Mouse (Mus musculus) heart, embryonic 16.5 days (tissue): ENCODE data around the gene Fkbp5. TPM values are rescaled to one million over a fixed set of nuclear protein-coding genes. Genes with fewer than 3 reads are reported as not detected.

Experiments
- ATAC-seq: fragments of 200-750 bp; cut with Nextera tagmentation; replicated peaks from 2 replicates; pipeline ENCODE4 v1.8.0; 2017; ENCODE audit warnings: moderate number of reproducible peaks; ENCODE audit not compliant: insufficient read depth, low FRiP score; ENCODE audit errors: extremely low read depth
- H3K27ac ChIP-seq: fragments of 300-500 bp; sonication (generic); 2 replicates; pipeline ENCODE4 v1.5.1; 2014; ENCODE audit warnings: mild to moderate bottlenecking, low read length, control low read depth, moderate library complexity
- H3K27me3 ChIP-seq: fragments of 300-500 bp; sonication (generic); 2 replicates; pipeline ENCODE4 v1.6.1; 2014; ENCODE audit warnings: low read length, mixed read lengths; ENCODE audit not compliant: control insufficient read depth, insufficient read depth
- H3K36me3 ChIP-seq: fragments of 300-500 bp; sonication (generic); 2 replicates; pipeline ENCODE4 v1.6.1; 2014; ENCODE audit not compliant: control insufficient read depth, insufficient read depth
- H3K4me1 ChIP-seq: fragments of 300-500 bp; sonication (generic); 2 replicates; pipeline ENCODE4 v1.6.1; 2014; ENCODE audit warnings: low read length, mixed read lengths; ENCODE audit not compliant: control insufficient read depth, insufficient read depth
- H3K4me2 ChIP-seq: fragments of 300-500 bp; sonication (generic); 2 replicates; pipeline ENCODE4 v1.6.1; 2014; ENCODE audit warnings: low read depth, mild to moderate bottlenecking, control low read depth, low read length
- H3K4me3 ChIP-seq: fragments of 300-500 bp; sonication (generic); 2 replicates; pipeline ENCODE4 v1.5.1; 2014; ENCODE audit warnings: mild to moderate bottlenecking, control low read depth, low read length
- H3K9ac ChIP-seq: fragments of 300-500 bp; sonication (generic); 2 replicates; pipeline ENCODE4 v1.6.1; 2014; ENCODE audit warnings: low read length, control low read depth
- H3K9me3 ChIP-seq: fragments of 300-500 bp; sonication (generic); replicated peaks from 2 replicates; pipeline ENCODE4 v1.6.1; 2016; ENCODE audit warnings: low read length; ENCODE audit not compliant: control insufficient read depth
- WGBS: fragments of 180-500 bp; shearing (Covaris S2); extraction: QIAGEN DNeasy Blood & Tissue Kit; methylation state at CpG from one replicate; pipeline ENCODE4 v1.1.7; 2014; 5-methylcytosine and 5-hydroxymethylcytosine counted together
- polyA plus RNA-seq: library from polyadenylated mRNA; unstranded; fragments of >200 nt; fragmentation: Nextera tagmentation; extraction: Ambion mirVana; gene quantifications from 2 replicates; pipeline ENCODE4 v1.2.1, GENCODE M21; 2015

Fkbp5 gene
- polyA plus RNA-seq, 1 experiment from 2014 or later: 54.5 TPM

DNA sequence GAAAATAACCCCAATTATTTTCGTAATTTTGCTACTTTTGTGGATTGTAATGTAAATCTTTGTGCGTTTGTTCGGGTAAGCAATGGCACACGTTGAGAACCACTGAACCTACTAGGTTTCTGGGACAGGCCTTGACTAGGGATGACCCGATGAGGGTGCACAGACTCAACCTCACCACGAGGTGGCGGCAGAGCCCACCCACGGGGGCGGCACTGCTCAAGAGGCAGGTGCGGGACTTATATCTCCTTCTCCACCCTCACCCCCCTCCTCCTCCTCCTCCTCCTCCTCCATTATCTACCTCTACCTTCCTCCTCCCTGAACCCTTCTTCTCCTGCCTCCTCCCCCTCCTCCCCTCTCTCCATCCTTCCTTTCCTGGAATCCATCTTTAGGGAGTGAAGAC is 143.5 kb downstream of the Fkbp5 start:
- no peak overlapping the region for H3K4me2 ChIP-seq
- no peak for ATAC-seq
- no peaks in the 10 kb centered on the region for H3K9me3 ChIP-seq
- no peaks in the 10 kb centered on the region; the same call in 1 of the 2 replicates for H3K4me1 ChIP-seq
- H3K27ac ChIP-seq: no peak overlapping the region
- no peaks in the 10 kb centered on the region for H3K36me3 ChIP-seq
- no peak overlapping the region for H3K4me3 ChIP-seq
- no peak overlapping the region for H3K9ac ChIP-seq
- WGBS: 17% methylated on average over 10 of the region's 10 CpGs
- H3K27me3 ChIP-seq: peaks cover 25% of the 10 kb centered on the region

DNA sequence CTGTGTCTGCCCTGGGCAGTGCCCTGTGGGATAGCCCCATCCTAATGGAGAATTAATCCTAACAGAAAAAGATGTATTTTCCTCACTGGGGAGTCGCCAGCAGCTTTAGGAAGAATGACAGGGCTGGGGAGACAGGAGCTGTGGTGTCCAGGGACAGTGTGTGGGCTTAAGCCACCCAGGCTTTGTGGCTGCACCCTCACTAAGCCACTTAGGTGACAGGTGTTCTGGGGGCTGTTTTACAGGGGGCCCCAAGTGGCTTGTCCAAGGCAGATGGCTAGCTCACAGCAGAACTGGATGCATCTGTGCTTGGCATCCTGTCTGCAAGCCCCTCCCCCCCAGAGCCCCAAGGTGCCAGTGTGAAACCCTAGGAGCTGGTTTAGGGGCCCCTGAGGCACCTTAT is 145.4 kb downstream of the Fkbp5 start:
- Histone ChIP-seq H3K4me2 (no peak overlapping the region), H3K27me3 (peaks cover 22% of the 10 kb centered on the region), H3K27ac (no peak overlapping the region), H3K36me3 (no peaks in the 10 kb centered on the region), H3K9me3 (no peaks in the 10 kb centered on the region), H3K9ac (no peak overlapping the region), H3K4me1 (peaks cover 2% of the 10 kb centered on the region; the same call in 1 of the 2 replicates), H3K4me3 (no peak overlapping the region)
- WGBS: 82% methylated on average over 1 of the region's 1 CpGs
- no peak for ATAC-seq

DNA sequence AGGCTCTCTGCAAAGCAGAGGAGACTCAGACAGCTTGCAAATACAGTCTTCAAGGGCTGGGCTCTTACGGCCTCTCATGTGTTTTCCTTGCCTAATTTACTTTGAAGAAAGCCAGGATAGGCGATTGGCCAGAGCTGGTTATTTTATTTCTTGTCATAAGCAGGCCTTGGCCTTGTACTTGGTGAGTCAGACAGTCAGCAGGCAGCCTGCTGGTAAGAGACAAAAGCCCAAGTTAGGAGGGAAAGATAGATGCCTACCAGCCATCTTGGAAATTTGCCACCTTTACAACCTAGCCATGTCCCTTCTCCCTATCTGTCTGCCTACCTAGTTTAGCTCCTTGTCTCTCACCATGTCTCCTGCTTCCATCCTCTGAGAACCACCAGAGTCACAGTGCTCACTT is 146.0 kb downstream of the Fkbp5 start:
- Histone ChIP-seq H3K27me3 (peaks cover 19% of the 10 kb centered on the region), H3K9me3 (no peaks in the 10 kb centered on the region), H3K9ac (no peak overlapping the region), H3K27ac (no peak overlapping the region), H3K36me3 (no peaks in the 10 kb centered on the region), H3K4me3 (no peak overlapping the region), H3K4me2 (no peak overlapping the region), H3K4me1 (peaks cover 2% of the 10 kb centered on the region; the same call in 1 of the 2 replicates)
- WGBS: 64% methylated on average over 2 of the region's 2 CpGs
- no peak for ATAC-seq

DNA sequence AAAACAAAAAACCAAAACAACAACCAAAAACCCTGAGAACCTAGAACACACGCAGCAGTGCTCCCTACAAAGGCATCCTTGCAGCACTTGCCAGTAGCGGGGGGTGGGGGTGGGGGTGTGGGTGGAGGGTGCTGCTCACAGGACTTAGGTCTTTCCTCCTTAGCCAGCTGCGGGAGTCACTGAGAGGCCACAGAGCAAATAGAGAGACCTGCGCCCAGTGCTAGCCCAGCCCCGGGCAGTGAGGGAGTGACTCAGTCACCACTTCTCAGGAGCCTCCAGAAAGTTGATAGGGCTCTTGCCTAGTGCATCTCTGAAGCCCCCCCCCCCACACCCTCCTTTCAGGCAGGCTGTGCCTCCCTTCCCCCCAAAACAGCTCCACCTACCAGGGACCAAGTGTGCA is 148.3 kb downstream of the Fkbp5 start:
- Histone ChIP-seq H3K27ac (no peak overlapping the region), H3K27me3 (peaks cover 20% of the 10 kb centered on the region), H3K4me3 (no peak overlapping the region), H3K4me1 (peaks cover 6% of the 10 kb centered on the region), H3K9ac (no peak overlapping the region), H3K36me3 (no peaks in the 10 kb centered on the region), H3K4me2 (no peak overlapping the region), H3K9me3 (no peaks in the 10 kb centered on the region)
- ATAC-seq: no peak
- WGBS: 58% methylated on average over 5 of the region's 5 CpGs

DNA sequence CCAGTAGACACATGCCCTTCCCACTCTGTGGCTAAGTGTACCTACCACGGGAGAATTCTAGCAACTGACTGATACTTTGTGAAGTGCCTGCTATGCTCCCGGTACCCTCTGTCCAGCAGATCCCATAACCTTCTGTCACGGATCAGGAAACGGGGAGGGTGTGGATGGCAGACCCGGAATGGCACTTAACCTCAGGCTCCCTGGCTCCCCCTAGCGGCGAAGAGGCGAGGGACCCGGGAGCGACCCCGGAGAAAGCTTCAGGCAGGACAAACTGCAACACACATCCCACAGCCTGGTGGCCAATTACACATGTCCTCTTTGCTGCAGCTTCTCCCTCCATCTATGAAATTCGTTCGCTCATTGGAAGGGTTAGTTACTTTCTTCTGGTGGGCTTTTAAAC is 148.9 kb downstream of the Fkbp5 start:
- Histone ChIP-seq H3K4me1 (peaks cover 12% of the 10 kb centered on the region), H3K9me3 (no peaks in the 10 kb centered on the region), H3K9ac (no peak overlapping the region), H3K36me3 (no peaks in the 10 kb centered on the region), H3K27me3 (peaks cover 24% of the 10 kb centered on the region), H3K4me3 (no peak overlapping the region), H3K4me2 (peak overlapping the region; percentile 34; the same call in 1 of the 2 replicates), H3K27ac (no peak overlapping the region)
- no peak for ATAC-seq
- 5% methylated on average over 13 of the region's 13 CpGs for WGBS

DNA sequence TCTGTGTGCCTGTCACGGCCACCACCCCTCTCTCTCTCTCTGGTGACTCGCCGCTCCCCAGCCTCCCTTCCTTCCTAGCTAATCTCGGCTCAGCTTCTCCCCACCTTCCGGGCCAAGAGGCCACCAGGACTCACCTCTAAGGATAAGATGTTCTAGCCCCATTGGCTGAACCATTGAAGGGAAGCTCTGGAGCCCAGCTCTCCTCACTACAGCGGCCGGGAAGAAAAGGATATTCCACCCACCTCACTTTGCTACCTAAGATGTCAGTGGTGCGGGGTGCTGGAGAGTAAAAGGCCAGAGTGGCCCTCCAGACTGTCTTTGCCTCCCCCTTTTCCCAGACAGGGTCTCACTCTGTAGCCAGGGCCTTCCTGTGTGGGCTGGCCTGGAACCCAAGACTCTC is 152.2 kb downstream of the Fkbp5 start, which contains the start of gene Tulp1:
TSS of gene Tulp1 (minus strand) at position 101 of the 400 bp plus-strand sequence.
- Histone ChIP-seq H3K4me1 (peaks cover 17% of the 10 kb centered on the region), H3K9ac (peak within 1 kb of the TSS; percentile 50; the same call in 1 of the 2 replicates), H3K27me3 (peaks cover 38% of the 10 kb centered on the region), H3K4me2 (peak within 1 kb of the TSS; percentile 58), H3K4me3 (peak within 1 kb of the TSS; percentile 36), H3K27ac (no peak within 1 kb of the TSS), H3K9me3 (no peaks in the 10 kb centered on the region), H3K36me3 (no peaks in the 10 kb centered on the region)
- ATAC-seq: no peak
- 36% methylated on average over 8 of the region's 8 CpGs for WGBS

DNA sequence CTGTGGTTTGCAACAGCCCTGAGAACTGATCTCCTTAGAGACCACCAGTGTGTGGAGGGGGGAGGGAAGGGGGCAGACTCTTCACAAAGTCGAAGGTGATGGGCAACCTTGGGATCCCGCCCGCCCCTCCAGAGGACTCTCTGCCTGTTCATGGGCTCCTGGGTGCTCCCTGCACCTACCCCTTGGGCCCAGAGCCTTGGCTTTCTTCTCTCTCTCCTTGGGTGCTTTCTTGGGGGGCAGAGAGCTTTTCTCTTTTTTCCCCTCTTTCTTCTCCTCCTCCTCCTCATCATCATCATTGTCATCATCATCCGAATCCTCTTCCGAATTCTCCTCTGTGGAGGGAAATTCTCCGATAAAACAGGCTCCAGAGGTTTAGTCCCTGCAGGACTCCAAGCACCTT is 153.8 kb downstream of the Fkbp5 start:
- Histone ChIP-seq H3K27me3 (peaks cover 50% of the 10 kb centered on the region), H3K4me2 (peak overlapping the region; percentile 61), H3K9ac (no peak overlapping the region), H3K4me3 (peak overlapping the region; percentile 36), H3K36me3 (no peaks in the 10 kb centered on the region), H3K4me1 (peaks cover 17% of the 10 kb centered on the region), H3K9me3 (no peaks in the 10 kb centered on the region), H3K27ac (no peak overlapping the region)
- 29% methylated on average over 6 of the region's 6 CpGs for WGBS
- ATAC-seq: no peak

DNA sequence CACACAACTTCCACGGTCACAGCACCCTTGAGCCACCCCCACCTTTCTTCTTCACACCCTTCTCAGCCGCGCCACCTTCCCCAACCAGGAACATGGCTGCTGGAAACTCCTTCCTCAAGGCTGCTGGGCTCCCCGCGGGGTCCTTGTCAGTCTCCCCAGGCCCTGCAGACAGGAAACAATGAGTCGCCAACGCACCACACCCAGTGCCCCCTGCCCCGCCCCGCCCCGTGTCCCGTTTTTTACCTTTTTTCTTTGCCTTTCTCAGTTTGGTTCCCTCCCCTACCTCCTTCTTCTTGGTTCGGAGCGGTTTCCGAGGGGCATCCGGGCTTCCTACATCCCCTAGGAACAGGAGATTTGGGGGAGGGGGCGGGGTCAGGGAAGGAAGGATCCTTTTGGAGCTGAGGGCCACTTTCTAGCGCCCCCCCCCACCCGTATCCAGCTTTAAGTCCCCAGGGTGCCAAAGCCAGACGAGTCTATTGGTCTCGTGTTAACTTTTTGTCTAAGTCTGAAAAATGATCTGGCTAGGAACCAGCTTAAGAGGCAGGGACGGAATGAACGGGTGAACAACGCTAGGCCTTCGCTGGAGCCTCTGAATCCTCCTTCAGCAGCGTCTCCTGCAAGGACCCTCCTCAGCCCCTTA is 154.6 kb downstream of the Fkbp5 start:
- Histone ChIP-seq H3K4me3 (peak overlapping the region; percentile 44), H3K9me3 (no peaks in the 10 kb centered on the region), H3K27ac (no peak overlapping the region), H3K9ac (peak overlapping the region; percentile 53), H3K4me1 (peaks cover 15% of the 10 kb centered on the region), H3K27me3 (peaks cover 54% of the 10 kb centered on the region), H3K36me3 (no peaks in the 10 kb centered on the region), H3K4me2 (peak overlapping the region; percentile 61)
- WGBS: 4% methylated on average over 25 of the region's 25 CpGs
- ATAC-seq: no peak

DNA sequence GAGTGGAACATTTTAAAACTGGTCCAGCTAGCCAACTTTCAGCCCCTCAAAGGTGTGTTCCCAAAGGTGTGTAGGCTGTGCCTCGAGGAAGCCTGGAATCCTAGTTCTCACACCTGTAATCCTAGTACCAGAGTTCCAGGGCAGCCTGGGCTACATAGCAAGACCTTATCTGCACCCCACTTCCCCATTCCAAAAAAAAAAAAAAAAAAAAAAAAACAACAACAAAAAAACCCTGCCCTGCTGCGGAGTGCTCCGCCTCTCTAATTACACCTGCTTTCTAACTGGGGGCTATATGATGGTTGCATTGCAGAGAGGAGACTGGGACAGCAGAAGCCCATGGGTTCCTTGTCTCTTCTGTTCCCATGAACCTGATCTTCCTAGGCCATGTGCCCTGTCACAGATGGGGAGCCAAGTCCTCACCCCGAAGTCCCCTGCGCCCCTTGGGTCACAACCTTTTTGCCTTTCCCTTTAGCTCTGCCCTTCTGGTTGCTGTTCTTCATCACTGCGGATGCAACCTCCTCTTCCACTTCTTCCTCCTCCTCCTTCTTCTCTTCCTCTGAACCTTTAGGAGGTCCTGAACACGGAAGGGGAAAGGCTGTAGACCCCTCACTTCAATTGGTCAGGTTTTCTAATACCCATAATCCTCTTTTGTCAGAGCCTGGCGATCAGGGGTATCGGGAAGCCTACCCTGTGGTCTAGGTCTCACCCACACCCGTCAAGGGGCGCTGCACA is 155.2 kb downstream of the Fkbp5 start:
- H3K27me3 ChIP-seq: peaks cover 61% of the 10 kb centered on the region
- H3K9ac ChIP-seq: peak overlapping the region; percentile 53; the same call in 1 of the 2 replicates

More for the DNA sequence above, 155.2 kb downstream of the Fkbp5 start:
- Histone ChIP-seq H3K4me1 (peaks cover 15% of the 10 kb centered on the region), H3K27ac (no peak overlapping the region), H3K4me2 (peak overlapping the region; percentile 61), H3K4me3 (peak overlapping the region; percentile 44), H3K9me3 (no peaks in the 10 kb centered on the region), H3K36me3 (no peaks in the 10 kb centered on the region)
- 37% methylated on average over 11 of the region's 11 CpGs for WGBS
- ATAC-seq: no peak
